Mouse (Mus musculus): ENCODE measurements at regions not wholly inside any gene's neighbourhood (a gene's known extent, or its start where the extent isn't known, plus 50 kb on each side); places are given as distances from the start of the nearest gene placed in this dataset.
"Not testable (repeated sequence)": the region's sequence is repeated elsewhere in the genome, so short reads cannot be mapped to it uniquely, and the experiment has no call there.

GRCm38 (mm10) chr12:90571907-90572306 lies 166.3 kb downstream of the Dio2 start:
- H3K4me3 ChIP-seq (ENCODE audit: low read depth, low read length) = no peak overlapping the region
- ATAC-seq (ENCODE audit: low read depth) (no peak), DNase-seq (ENCODE audit: low spot score) (no peak)
- no peaks in the 10 kb centered on the region for H3K9me3 ChIP-seq (ENCODE audit: control insufficient read depth, low read length)
- WGBS = 84% methylated on average over 5 of the region's 5 CpGs
- no peak overlapping the region for H3K4me2 ChIP-seq (ENCODE audit: low read depth, low read length)
- no peak overlapping the region for H3K27ac ChIP-seq (replicated peaks; ENCODE audit: low read depth, low read length)
- H3K36me3 ChIP-seq (ENCODE audit: control insufficient read depth, insufficient read depth, low read length) = no peaks in the 10 kb centered on the region
- H3K27me3 ChIP-seq (replicated peaks; ENCODE audit: control insufficient read depth, insufficient read depth, low read length) = no peaks in the 10 kb centered on the region
- no peaks in the 10 kb centered on the region for H3K4me1 ChIP-seq (ENCODE audit: control insufficient read depth, insufficient read depth, low read length)
- H3K9ac ChIP-seq (ENCODE audit: low read depth, low read length) = no peak overlapping the region

GRCm38 (mm10) chr12:90571506-90571905 lies 166.7 kb downstream of the Dio2 start:
- Histone ChIP-seq H3K4me2 (ENCODE audit: low read depth, low read length) (no peak overlapping the region), H3K9ac (ENCODE audit: low read depth, low read length) (no peak overlapping the region), H3K9me3 (ENCODE audit: control insufficient read depth, low read length) (no peaks in the 10 kb centered on the region), H3K4me1 (ENCODE audit: control insufficient read depth, insufficient read depth, low read length) (no peaks in the 10 kb centered on the region), H3K27ac (replicated peaks; ENCODE audit: low read depth, low read length) (no peak overlapping the region), H3K36me3 (ENCODE audit: control insufficient read depth, insufficient read depth, low read length) (no peaks in the 10 kb centered on the region), H3K27me3 (replicated peaks; ENCODE audit: control insufficient read depth, insufficient read depth, low read length) (no peaks in the 10 kb centered on the region), H3K4me3 (ENCODE audit: low read depth, low read length) (no peak overlapping the region)
- 10% methylated on average over 2 of the region's 2 CpGs for WGBS
- no peak for DNase-seq (ENCODE audit: low spot score)
- no peak for ATAC-seq (ENCODE audit: low read depth)

- H3K9ac ChIP-seq (ENCODE audit: low read depth, low read length) = no peak overlapping the region
- ATAC-seq (ENCODE audit: low read depth) = 0 out of 2 replicates have a peak, but pooled peaks have one; percentile 41
- H3K4me2 ChIP-seq (ENCODE audit: low read depth, low read length) = no peak overlapping the region
- no peaks in the 10 kb centered on the region for H3K9me3 ChIP-seq (ENCODE audit: control insufficient read depth, low read length)
- DNase-seq (ENCODE audit: low spot score) = peak; percentile 69
- 81% methylated on average over 6 of the region's 6 CpGs for WGBS
- H3K27ac ChIP-seq (replicated peaks; ENCODE audit: low read depth, low read length) = no peak overlapping the region
- no peak overlapping the region for H3K4me3 ChIP-seq (ENCODE audit: low read depth, low read length)
- no peaks in the 10 kb centered on the region for H3K4me1 ChIP-seq (ENCODE audit: control insufficient read depth, insufficient read depth, low read length)
- no peaks in the 10 kb centered on the region for H3K27me3 ChIP-seq (replicated peaks; ENCODE audit: control insufficient read depth, insufficient read depth, low read length)
- H3K36me3 ChIP-seq (ENCODE audit: control insufficient read depth, insufficient read depth, low read length) = no peaks in the 10 kb centered on the region
These were observed 171.9 kb downstream of the Dio2 start for GRCm38 (mm10) chr12:90566349-90566748.

GRCm38 (mm10) chr12:90565051-90565450 lies 173.2 kb downstream of the Dio2 start:
- Histone ChIP-seq H3K36me3 (ENCODE audit: control insufficient read depth, insufficient read depth, low read length) (no peaks in the 10 kb centered on the region), H3K27me3 (replicated peaks; ENCODE audit: control insufficient read depth, insufficient read depth, low read length) (no peaks in the 10 kb centered on the region), H3K4me3 (ENCODE audit: low read depth, low read length) (no peak overlapping the region), H3K27ac (replicated peaks; ENCODE audit: low read depth, low read length) (no peak overlapping the region), H3K9me3 (ENCODE audit: control insufficient read depth, low read length) (no peaks in the 10 kb centered on the region), H3K9ac (ENCODE audit: low read depth, low read length) (no peak overlapping the region), H3K4me1 (ENCODE audit: control insufficient read depth, insufficient read depth, low read length) (no peaks in the 10 kb centered on the region), H3K4me2 (ENCODE audit: low read depth, low read length) (no peak overlapping the region)
- DNase-seq (ENCODE audit: low spot score) (no peak), ATAC-seq (ENCODE audit: low read depth) (no peak)
- WGBS = 75% methylated on average over 3 of the region's 3 CpGs

- H3K36me3 ChIP-seq (ENCODE audit: control insufficient read depth, insufficient read depth, low read length); H3K9me3 ChIP-seq (ENCODE audit: control insufficient read depth, low read length); H3K4me1 ChIP-seq (ENCODE audit: control insufficient read depth, insufficient read depth, low read length); H3K9ac ChIP-seq (ENCODE audit: low read depth, low read length); DNase-seq (ENCODE audit: low spot score); H3K27ac ChIP-seq (replicated peaks; ENCODE audit: low read depth, low read length); H3K4me3 ChIP-seq (ENCODE audit: low read depth, low read length); ATAC-seq (ENCODE audit: low read depth); H3K27me3 ChIP-seq (replicated peaks; ENCODE audit: control insufficient read depth, insufficient read depth, low read length); H3K4me2 ChIP-seq (ENCODE audit: low read depth, low read length): not testable (repeated sequence)
- WGBS = 91% methylated on average over 17 of the region's 22 CpGs
These were observed 173.6 kb downstream of the Dio2 start for GRCm38 (mm10) chr12:90564594-90564993.

GRCm38 (mm10) chr12:90542361-90542760 lies 195.9 kb downstream of the Dio2 start:
- ATAC-seq (ENCODE audit: low read depth) = no peak
- no peaks in the 10 kb centered on the region for H3K36me3 ChIP-seq (ENCODE audit: control insufficient read depth, insufficient read depth, low read length)
- H3K9ac ChIP-seq (ENCODE audit: low read depth, low read length) = no peak overlapping the region
- no peak overlapping the region for H3K4me2 ChIP-seq (ENCODE audit: low read depth, low read length)
- no peak for DNase-seq (ENCODE audit: low spot score)
- 71% methylated on average over 5 of the region's 5 CpGs for WGBS
- no peaks in the 10 kb centered on the region for H3K9me3 ChIP-seq (ENCODE audit: control insufficient read depth, low read length)
- no peaks in the 10 kb centered on the region for H3K27me3 ChIP-seq (replicated peaks; ENCODE audit: control insufficient read depth, insufficient read depth, low read length)
- H3K4me1 ChIP-seq (ENCODE audit: control insufficient read depth, insufficient read depth, low read length) = no peaks in the 10 kb centered on the region
- H3K27ac ChIP-seq (replicated peaks; ENCODE audit: low read depth, low read length) = no peak overlapping the region
- H3K4me3 ChIP-seq (ENCODE audit: low read depth, low read length) = no peak overlapping the region
